Mouse (Mus musculus) limb, embryonic 12.5 days (tissue): ENCODE measurements around the gene Cttnbp2. TPM values are rescaled to one million over a fixed set of nuclear protein-coding genes. Genes with fewer than 3 reads are reported as not detected.

Experiments
- ATAC-seq: fragments of 200-750 bp; cut with Nextera tagmentation; 2 replicates; pipeline ENCODE4 v1.8.0; 2017; ENCODE audit warnings: low read depth, moderate TSS enrichment; ENCODE audit not compliant: insufficient number of reproducible peaks, insufficient read depth, low FRiP score, low TSS enrichment
- H3K27ac ChIP-seq: fragments of 300-500 bp; sonication (generic); 2 replicates; pipeline ENCODE4 v1.5.1; 2016; ENCODE audit warnings: mild to moderate bottlenecking, moderate library complexity
- H3K27me3 ChIP-seq: fragments of 300-500 bp; sonication (generic); 2 replicates; pipeline ENCODE4 v1.6.1; 2016; ENCODE audit warnings: mild to moderate bottlenecking, moderate library complexity
- H3K36me3 ChIP-seq: fragments of 300-500 bp; sonication (generic); 2 replicates; pipeline ENCODE4 v1.6.1; 2016; ENCODE audit warnings: mild to moderate bottlenecking, moderate library complexity
- H3K4me1 ChIP-seq: fragments of 300-500 bp; sonication (generic); replicated peaks from 2 replicates; pipeline ENCODE4 v1.6.1; 2016
- H3K4me2 ChIP-seq: fragments of 300-500 bp; sonication (generic); 2 replicates; pipeline ENCODE4 v1.6.1; 2016; ENCODE audit warnings: mild to moderate bottlenecking, moderate library complexity
- H3K4me3 ChIP-seq: fragments of 300-500 bp; sonication (generic); replicated peaks from 2 replicates; pipeline ENCODE4 v1.5.1; 2016; ENCODE audit warnings: mild to moderate bottlenecking
- H3K9ac ChIP-seq: fragments of 300-500 bp; sonication (generic); replicated peaks from 2 replicates; pipeline ENCODE4 v1.6.1; 2016; ENCODE audit warnings: mild to moderate bottlenecking, moderate library complexity
- H3K9me3 ChIP-seq: fragments of 300-500 bp; sonication (generic); 2 replicates; pipeline ENCODE4 v1.6.1; 2016; ENCODE audit warnings: mild to moderate bottlenecking, moderate library complexity
- WGBS: fragments of 180-500 bp; shearing (Covaris S2); methylation state at CpG from one replicate; pipeline ENCODE4 v1.1.7; 2016; 5-methylcytosine and 5-hydroxymethylcytosine counted together
- polyA plus RNA-seq: library from polyadenylated mRNA; unstranded; fragments of >200 nt; fragmentation: Nextera tagmentation; extraction: Ambion mirVana; gene quantifications from 2 replicates; pipeline ENCODE4 v1.2.1, GENCODE M21; 2016

The Cttnbp2 gene
- polyA plus RNA-seq, 1 experiment from 2014 or later: 22.7 TPM

DNA sequence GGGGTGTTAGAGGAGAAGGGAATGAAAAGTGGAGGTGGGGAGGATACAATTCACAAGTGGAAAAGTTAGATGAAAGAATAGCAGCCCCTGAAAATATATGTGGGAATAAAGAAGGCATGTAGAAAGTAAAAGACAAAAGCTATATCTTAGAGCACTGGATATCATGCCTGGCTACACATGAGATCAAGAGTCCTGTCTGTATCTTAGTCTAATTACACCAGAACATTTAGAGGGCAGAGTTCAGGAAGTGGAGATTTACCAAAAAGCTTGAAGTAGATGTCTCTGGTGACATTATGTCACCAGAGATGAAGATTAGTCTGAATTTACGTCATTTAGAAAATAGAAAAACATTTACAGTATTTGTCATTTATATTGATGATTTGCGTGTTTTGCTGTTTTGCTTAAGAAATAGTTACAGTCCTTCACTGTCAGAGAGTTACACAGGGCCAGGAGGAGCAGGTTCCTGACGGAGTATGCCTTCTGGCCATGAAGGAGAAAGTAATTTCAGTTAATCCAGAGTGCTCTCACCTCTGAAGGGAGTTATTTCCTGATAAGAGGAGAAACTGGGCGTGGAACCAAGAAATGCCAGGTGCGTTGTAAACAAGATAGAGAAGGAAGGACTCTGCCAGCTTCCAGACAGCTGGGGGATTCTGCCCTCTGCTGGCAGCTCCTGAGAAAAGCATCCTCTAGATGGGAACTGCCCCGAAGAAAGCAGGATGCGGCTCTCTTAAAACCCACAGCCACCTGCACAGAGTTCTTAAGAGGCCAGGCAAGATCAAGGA, 142.0 kb downstream of the Cttnbp2 start:
- WGBS: 34% methylated on average over 7 of the region's 7 CpGs
- Histone ChIP-seq H3K36me3 (peaks cover 3% of the 10 kb centered on the region; the same call in 1 of the 2 replicates), H3K4me1 (no peaks in the 10 kb centered on the region), H3K27me3 (no peaks in the 10 kb centered on the region), H3K9ac (no peak overlapping the region), H3K9me3 (no peaks in the 10 kb centered on the region), H3K4me2 (no peak overlapping the region), H3K27ac (no peak overlapping the region), H3K4me3 (no peak overlapping the region)
- ATAC-seq: no peak; the same call in 1 of the 2 replicates

DNA sequence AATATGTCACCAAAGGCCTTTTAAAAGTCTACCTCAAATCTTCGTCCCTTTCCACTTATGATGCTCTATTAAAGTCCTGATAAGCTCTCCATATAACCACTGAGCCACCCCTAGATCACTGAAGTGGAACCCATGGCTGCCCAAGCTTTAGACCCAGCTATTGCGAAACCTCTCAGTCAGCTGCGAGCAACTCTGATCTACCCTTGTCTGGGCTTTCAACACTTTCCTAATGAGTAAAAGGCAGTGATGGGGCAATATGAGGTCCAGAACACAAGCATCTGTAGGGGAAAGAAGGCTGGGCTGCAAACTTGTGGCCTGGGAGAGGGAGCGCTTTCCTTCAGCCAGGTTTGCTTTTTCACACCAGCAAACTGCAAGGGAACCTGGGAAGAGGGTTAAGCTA, 144.9 kb downstream of the Cttnbp2 start:
- no peak for ATAC-seq
- 0 out of 2 replicates have a peak, but pooled peaks cover 4% of the 10 kb centered on the region for H3K36me3 ChIP-seq
- no peak overlapping the region for H3K4me3 ChIP-seq

DNA sequence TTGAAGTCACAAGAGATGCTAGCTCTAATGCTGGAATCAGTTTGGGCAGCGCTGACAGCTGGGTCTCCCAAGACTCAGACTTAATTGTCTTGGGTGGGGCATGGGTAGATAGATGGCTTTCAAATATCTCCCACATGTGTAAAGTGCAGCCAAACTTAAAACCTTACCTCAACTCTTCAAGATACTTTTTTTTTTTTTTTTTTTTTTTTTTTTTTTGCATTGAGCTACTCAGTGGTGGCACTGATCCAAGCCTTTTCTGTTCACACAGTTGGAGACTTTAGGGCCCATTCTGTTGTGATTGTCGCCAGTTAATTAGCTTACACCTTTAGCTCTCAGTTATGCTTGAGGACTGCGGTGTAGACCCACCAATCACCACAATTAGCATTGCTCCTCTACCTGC, 145.6 kb downstream of the Cttnbp2 start:
- Histone ChIP-seq H3K9ac (no peak overlapping the region), H3K36me3 (0 out of 2 replicates have a peak, but pooled peaks cover 4% of the 10 kb centered on the region), H3K4me3 (no peak overlapping the region), H3K9me3 (no peaks in the 10 kb centered on the region), H3K27me3 (no peaks in the 10 kb centered on the region), H3K4me2 (no peak overlapping the region), H3K27ac (no peak overlapping the region), H3K4me1 (no peaks in the 10 kb centered on the region)
- WGBS: 77% methylated on average over 3 of the region's 3 CpGs
- no peak for ATAC-seq

More for the DNA sequence above, 144.9 kb downstream of the Cttnbp2 start:
- no peaks in the 10 kb centered on the region for H3K27me3 ChIP-seq
- no peak overlapping the region for H3K9ac ChIP-seq
- H3K4me2 ChIP-seq: no peak overlapping the region
- no peaks in the 10 kb centered on the region for H3K4me1 ChIP-seq
- no peaks in the 10 kb centered on the region for H3K9me3 ChIP-seq
- H3K27ac ChIP-seq: no peak overlapping the region
- 90% methylated on average over 4 of the region's 4 CpGs for WGBS

DNA sequence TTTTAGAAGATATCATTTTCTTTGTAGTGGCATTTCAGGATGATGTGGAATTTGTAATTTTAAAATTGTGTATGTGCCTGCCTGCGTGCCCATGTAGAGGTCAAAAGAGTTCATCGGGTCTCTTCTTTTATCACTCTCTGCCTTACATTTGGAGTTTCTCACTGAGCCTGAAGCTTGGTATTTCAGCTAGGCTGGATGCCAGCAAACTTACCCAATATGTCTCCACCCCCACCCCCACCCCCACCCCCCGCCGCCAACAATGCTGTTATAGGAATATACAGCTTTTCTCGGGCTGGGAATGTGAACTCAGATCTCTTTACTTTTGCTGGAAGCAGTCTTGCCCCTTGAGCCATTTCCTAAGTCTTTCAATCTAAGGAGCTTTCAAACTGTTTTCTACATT, 152.4 kb downstream of the Cttnbp2 start:
- Histone ChIP-seq H3K27me3 (no peaks in the 10 kb centered on the region), H3K36me3 (0 out of 2 replicates have a peak, but pooled peaks cover 2% of the 10 kb centered on the region), H3K27ac (no peak overlapping the region), H3K4me3 (no peak overlapping the region), H3K4me2 (no peak overlapping the region), H3K9me3 (no peaks in the 10 kb centered on the region), H3K4me1 (no peaks in the 10 kb centered on the region), H3K9ac (no peak overlapping the region)
- 80% methylated on average over 5 of the region's 5 CpGs for WGBS
- ATAC-seq: no peak

DNA sequence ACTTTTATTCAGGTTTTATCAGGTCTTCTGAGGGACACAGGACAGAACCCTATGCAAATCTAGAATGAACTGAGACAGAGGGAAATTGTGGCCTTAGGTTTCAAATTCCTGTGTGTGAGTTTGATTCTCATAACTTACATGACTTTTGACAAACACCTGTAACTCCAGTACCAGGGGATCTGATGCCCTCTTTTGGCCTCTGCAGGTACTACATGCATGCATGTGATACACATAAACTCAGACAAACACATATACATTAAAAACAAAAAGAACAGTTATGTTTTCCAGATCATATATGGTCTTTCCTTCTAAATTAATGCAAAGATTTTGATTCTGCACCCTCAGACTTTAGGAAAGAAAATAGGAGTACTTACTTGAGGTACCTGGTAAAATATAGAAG, 153.7 kb downstream of the Cttnbp2 start:
- H3K27me3 ChIP-seq: no peaks in the 10 kb centered on the region
- no peak overlapping the region for H3K4me2 ChIP-seq

DNA sequence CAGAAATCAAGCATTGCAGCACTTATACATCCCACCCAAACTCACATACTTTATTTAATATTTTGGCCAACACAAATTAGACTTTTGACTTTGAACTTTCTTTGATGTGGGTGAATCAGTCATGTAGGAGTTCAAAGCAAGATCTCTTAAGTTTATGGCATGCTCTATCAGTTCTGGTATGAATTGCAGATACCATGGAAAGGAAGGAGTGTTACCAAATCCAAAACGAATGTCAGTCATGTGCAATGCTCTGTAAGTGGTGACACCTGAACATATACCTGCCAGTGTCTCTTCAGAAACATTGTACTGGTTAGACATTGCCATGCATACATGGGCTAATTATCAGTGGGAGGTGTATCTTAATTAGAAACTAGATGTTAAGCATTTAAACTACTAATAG, 154.5 kb downstream of the Cttnbp2 start:
- ATAC-seq: no peak
- WGBS: 74% methylated on average over 1 of the region's 1 CpGs
- no peak overlapping the region for H3K4me3 ChIP-seq
- no peaks in the 10 kb centered on the region for H3K27me3 ChIP-seq
- no peak overlapping the region for H3K4me2 ChIP-seq
- H3K9ac ChIP-seq: no peak overlapping the region
- no peaks in the 10 kb centered on the region for H3K4me1 ChIP-seq
- H3K27ac ChIP-seq: no peak overlapping the region
- no peaks in the 10 kb centered on the region for H3K9me3 ChIP-seq
- H3K36me3 ChIP-seq: no peaks in the 10 kb centered on the region

More for the DNA sequence above, 153.7 kb downstream of the Cttnbp2 start:
- H3K9ac ChIP-seq: no peak overlapping the region
- H3K4me3 ChIP-seq: no peak overlapping the region
- no peak overlapping the region for H3K27ac ChIP-seq
- H3K9me3 ChIP-seq: no peaks in the 10 kb centered on the region
- no peaks in the 10 kb centered on the region for H3K4me1 ChIP-seq
- no peaks in the 10 kb centered on the region for H3K36me3 ChIP-seq
- no peak for ATAC-seq

DNA sequence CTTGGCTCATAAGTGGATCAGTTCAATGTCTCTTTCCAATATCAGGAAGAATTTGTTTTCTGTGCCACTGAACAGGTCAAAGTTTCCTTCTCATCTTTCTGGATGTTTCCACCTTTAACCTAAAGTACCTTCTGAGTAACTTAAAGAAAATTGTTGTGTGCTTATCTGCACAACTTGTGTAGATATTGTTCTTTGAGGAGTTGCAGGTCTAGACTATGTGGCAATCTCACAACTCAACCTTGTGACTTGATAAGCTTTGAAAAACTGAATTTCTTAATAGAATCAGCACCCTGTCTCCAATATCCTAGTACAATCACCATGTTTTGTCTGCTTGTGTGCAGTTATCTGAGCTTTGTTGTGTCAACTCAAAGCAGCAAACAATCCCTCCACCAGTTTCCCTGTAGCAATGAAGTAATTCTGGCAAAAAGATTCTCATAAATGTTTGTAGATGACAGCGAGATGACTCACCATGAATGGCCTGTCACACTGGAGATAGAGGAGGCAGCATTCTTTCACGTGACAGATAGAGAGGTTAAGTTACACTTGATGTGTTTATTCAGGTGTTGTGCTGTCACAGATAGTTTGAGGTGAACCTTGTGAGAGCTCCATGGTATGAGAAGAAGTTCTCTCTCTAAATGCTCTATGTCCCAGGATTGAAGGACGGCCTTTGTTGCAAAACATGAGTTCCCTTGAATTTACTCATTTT, 165.3 kb downstream of the Cttnbp2 start:
- Histone ChIP-seq H3K36me3 (no peaks in the 10 kb centered on the region), H3K27me3 (no peaks in the 10 kb centered on the region), H3K9me3 (no peaks in the 10 kb centered on the region), H3K4me1 (no peaks in the 10 kb centered on the region), H3K9ac (no peak overlapping the region), H3K4me2 (no peak overlapping the region), H3K4me3 (no peak overlapping the region), H3K27ac (no peak overlapping the region)
- WGBS: 74% methylated on average over 3 of the region's 3 CpGs
- ATAC-seq: no peak

DNA sequence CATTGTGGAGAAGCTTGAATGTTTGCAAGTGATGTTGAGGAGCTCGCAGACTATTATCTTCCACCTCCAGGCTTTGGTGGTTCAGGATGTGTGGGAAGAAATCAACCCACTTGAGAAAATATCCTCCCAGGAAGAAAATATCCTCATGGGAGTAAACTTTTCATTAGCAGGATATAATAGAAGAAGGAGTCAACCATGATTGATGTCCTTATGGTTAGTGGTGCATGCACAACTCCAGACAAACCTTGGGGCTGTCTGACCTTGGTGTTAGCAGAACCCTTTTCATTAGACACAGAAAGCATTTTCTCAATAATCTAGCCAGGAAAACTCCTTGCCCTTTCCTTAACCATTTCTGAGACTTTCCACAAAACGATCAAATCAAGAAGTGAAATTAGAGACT, 170.4 kb downstream of the Cttnbp2 start:
- Histone ChIP-seq H3K4me3 (no peak overlapping the region), H3K27ac (no peak overlapping the region), H3K4me2 (no peak overlapping the region), H3K9ac (no peak overlapping the region), H3K4me1 (no peaks in the 10 kb centered on the region), H3K27me3 (no peaks in the 10 kb centered on the region), H3K9me3 (no peaks in the 10 kb centered on the region), H3K36me3 (no peaks in the 10 kb centered on the region)
- no peak for ATAC-seq
- WGBS: 91% methylated on average over 2 of the region's 2 CpGs

DNA sequence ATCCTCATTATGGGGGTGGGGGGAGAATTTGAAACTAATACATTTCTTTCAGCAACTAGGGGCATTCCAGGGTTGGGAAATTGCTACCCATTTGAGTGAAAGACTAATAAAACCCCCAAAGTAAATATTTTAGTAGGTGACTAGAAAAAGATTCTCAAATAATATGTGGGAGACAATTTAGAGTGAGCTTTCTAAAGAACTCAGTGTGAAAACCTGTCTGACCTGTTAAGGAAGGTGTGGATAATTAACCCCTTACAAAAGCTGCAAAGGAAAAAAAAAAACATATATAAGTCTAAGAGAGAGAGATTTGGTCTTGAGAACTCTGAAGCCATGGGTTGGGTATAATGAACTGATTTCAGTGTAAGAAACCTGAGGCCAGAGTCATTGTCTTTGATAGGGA, 176.3 kb downstream of the Cttnbp2 start:
- no peak for ATAC-seq
- no peaks in the 10 kb centered on the region for H3K9me3 ChIP-seq
- H3K4me1 ChIP-seq: no peaks in the 10 kb centered on the region

DNA sequence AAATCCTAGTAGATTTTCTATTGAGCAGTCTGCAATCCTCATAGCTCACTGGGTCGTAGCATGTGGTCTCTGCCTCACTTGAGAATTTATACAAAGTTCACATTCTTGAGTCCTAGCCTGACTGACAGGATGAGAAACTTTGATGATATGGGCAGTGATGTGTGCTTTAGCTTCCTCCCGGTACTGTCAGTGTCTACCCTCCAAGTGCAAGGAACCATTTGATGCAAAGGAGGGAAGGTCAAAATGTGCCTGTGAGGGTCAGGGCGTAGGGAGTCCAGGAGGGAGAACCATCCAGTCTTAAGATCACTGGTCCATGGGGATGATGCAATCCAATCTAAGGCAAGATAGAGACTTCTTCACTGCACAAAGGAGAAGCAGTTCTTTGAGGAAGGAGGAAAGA, 179.2 kb downstream of the Cttnbp2 start:
- Histone ChIP-seq H3K4me1 (no peaks in the 10 kb centered on the region), H3K4me2 (no peak overlapping the region), H3K27ac (no peak overlapping the region), H3K9ac (no peak overlapping the region), H3K4me3 (no peak overlapping the region), H3K9me3 (no peaks in the 10 kb centered on the region), H3K27me3 (no peaks in the 10 kb centered on the region), H3K36me3 (no peaks in the 10 kb centered on the region)
- no peak for ATAC-seq
- WGBS: 88% methylated on average over 3 of the region's 3 CpGs

More for the DNA sequence above, 176.3 kb downstream of the Cttnbp2 start:
- Histone ChIP-seq H3K4me3 (no peak overlapping the region), H3K27ac (no peak overlapping the region), H3K27me3 (no peaks in the 10 kb centered on the region), H3K9ac (no peak overlapping the region), H3K4me2 (no peak overlapping the region), H3K36me3 (no peaks in the 10 kb centered on the region)

DNA sequence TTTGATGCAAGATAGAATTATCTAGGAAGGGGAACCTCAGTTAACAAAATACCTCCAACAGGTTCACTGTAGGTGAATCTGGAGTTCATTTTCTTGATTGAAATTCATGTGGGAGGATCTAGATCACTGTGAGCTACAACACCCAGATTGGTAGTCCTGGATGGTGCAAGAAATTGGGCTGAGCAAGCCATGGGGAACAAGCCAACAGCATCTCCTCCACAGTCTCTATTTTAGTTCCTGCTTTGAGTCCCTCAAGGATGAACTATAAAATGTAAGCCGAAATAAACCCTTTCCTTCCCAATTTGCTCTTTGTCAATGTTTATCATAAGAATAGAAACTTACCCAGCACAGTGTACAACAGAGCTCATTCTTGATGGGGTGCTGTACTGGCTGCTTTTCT, 191.7 kb downstream of the Cttnbp2 start:
- Histone ChIP-seq H3K4me1 (peaks cover 5% of the 10 kb centered on the region), H3K9ac (no peak overlapping the region), H3K4me2 (no peak overlapping the region), H3K4me3 (no peak overlapping the region), H3K36me3 (no peaks in the 10 kb centered on the region), H3K27ac (no peak overlapping the region), H3K9me3 (no peaks in the 10 kb centered on the region), H3K27me3 (no peaks in the 10 kb centered on the region)
- ATAC-seq: no peak
- 88% methylated on average over 1 of the region's 1 CpGs for WGBS
